Mouse (Mus musculus): ENCODE data around the gene Kif14. TPM values are rescaled to one million over a fixed set of nuclear protein-coding genes. Genes with fewer than 3 reads are reported as not detected.
"Not testable (repeated sequence)": the region's sequence is repeated elsewhere in the genome, so short reads cannot be mapped to it uniquely, and the experiment has no call there.

Kif14 gene
- polyA plus RNA-seq, 2 experiments, result 5.1 to 6.2 TPM

- no peaks in the 10 kb centered on the region for H3K27me3 ChIP-seq (ENCODE audit: control insufficient read depth, insufficient read depth, low read length)
- ATAC-seq (ENCODE audit: low FRiP score, low read depth) (no peak), DNase-seq (ENCODE audit: low spot score) (peak; percentile 14)
- TF ChIP-seq POLR2A (IDR thresholded peaks at IDR 0.05; ENCODE audit: borderline replicate concordance, extremely low read depth, insufficient read depth, insufficient read length), result no peak
- peaks cover 6% of the 10 kb centered on the region; the same call in 1 of the 2 replicates for H3K4me1 ChIP-seq (ENCODE audit: control insufficient read depth, insufficient read depth, low read length)
- H3K9ac ChIP-seq (ENCODE audit: low read depth, low read length, severe bottlenecking), result no peak overlapping the region
- no peaks in the 10 kb centered on the region for H3K9me3 ChIP-seq (ENCODE audit: control insufficient read depth, low read length)
- H3K4me3 ChIP-seq (replicated peaks; ENCODE audit: low read length), result no peak overlapping the region
- H3K36me3 ChIP-seq (ENCODE audit: control insufficient read depth, insufficient read depth, low read length), result peaks cover 45% of the 10 kb centered on the region
- no peak overlapping the region for H3K4me2 ChIP-seq (replicated peaks; ENCODE audit: low read depth, low read length, severe bottlenecking)
- 18% methylated on average over 6 of the region's 6 CpGs for WGBS
- no peak overlapping the region for H3K27ac ChIP-seq (replicated peaks; ENCODE audit: low read depth, low read length)
Measured at GRCm38 (mm10) chr1:136470471-136470870, 4.3 kb downstream of the Kif14 start.

GRCm38 (mm10) chr1:136491681-136492080 lies 25.5 kb downstream of the Kif14 start:
- no peaks in the 10 kb centered on the region for H3K4me1 ChIP-seq (ENCODE audit: control insufficient read depth, insufficient read depth, low read length)
- H3K4me3 ChIP-seq (replicated peaks; ENCODE audit: low read length), result no peak overlapping the region
- peaks cover 53% of the 10 kb centered on the region for H3K36me3 ChIP-seq (ENCODE audit: control insufficient read depth, insufficient read depth, low read length)
- WGBS, result 67% methylated on average over 5 of the region's 5 CpGs
- ATAC-seq (ENCODE audit: low FRiP score, low read depth) (no peak), DNase-seq (ENCODE audit: low spot score) (no peak)
- no peak overlapping the region for H3K27ac ChIP-seq (replicated peaks; ENCODE audit: low read depth, low read length)
- H3K9me3 ChIP-seq (ENCODE audit: control insufficient read depth, low read length), result no peaks in the 10 kb centered on the region
- TF ChIP-seq POLR2A (IDR thresholded peaks at IDR 0.05; ENCODE audit: borderline replicate concordance, extremely low read depth, insufficient read depth, insufficient read length), result no peak
- no peak overlapping the region for H3K4me2 ChIP-seq (replicated peaks; ENCODE audit: low read depth, low read length, severe bottlenecking)
- no peaks in the 10 kb centered on the region for H3K27me3 ChIP-seq (ENCODE audit: control insufficient read depth, insufficient read depth, low read length)
- H3K9ac ChIP-seq (ENCODE audit: low read depth, low read length, severe bottlenecking), result no peak overlapping the region

- 57% methylated on average over 2 of the region's 2 CpGs for WGBS
- Histone ChIP-seq H3K36me3 (ENCODE audit: control insufficient read depth, insufficient read depth, low read length) (peaks cover 52% of the 10 kb centered on the region), H3K4me1 (ENCODE audit: control insufficient read depth, insufficient read depth, low read length) (no peaks in the 10 kb centered on the region), H3K27ac (replicated peaks; ENCODE audit: low read depth, low read length) (no peak overlapping the region), H3K4me2 (replicated peaks; ENCODE audit: low read depth, low read length, severe bottlenecking) (no peak overlapping the region), H3K4me3 (replicated peaks; ENCODE audit: low read length) (no peak overlapping the region), H3K9ac (ENCODE audit: low read depth, low read length, severe bottlenecking) (no peak overlapping the region), H3K9me3 (ENCODE audit: control insufficient read depth, low read length) (no peaks in the 10 kb centered on the region), H3K27me3 (ENCODE audit: control insufficient read depth, insufficient read depth, low read length) (no peaks in the 10 kb centered on the region)
- TF ChIP-seq POLR2A (IDR thresholded peaks at IDR 0.05; ENCODE audit: borderline replicate concordance, extremely low read depth, insufficient read depth, insufficient read length), result no peak
- ATAC-seq (ENCODE audit: low FRiP score, low read depth) (no peak), DNase-seq (ENCODE audit: low spot score) (no peak)
Measured at GRCm38 (mm10) chr1:136492232-136492631, 26.1 kb downstream of the Kif14 start.

- no peaks in the 10 kb centered on the region for H3K9me3 ChIP-seq (ENCODE audit: control insufficient read depth, low read length)
- no peak for ATAC-seq (ENCODE audit: low FRiP score, low read depth)
- H3K4me3 ChIP-seq (replicated peaks; ENCODE audit: low read length), result no peak overlapping the region
- WGBS, result 87% methylated on average over 13 of the region's 13 CpGs
- no peak for DNase-seq (ENCODE audit: low spot score)
- no peaks in the 10 kb centered on the region for H3K27me3 ChIP-seq (ENCODE audit: control insufficient read depth, insufficient read depth, low read length)
- H3K4me2 ChIP-seq (replicated peaks; ENCODE audit: low read depth, low read length, severe bottlenecking), result no peak overlapping the region
- no peak overlapping the region for H3K27ac ChIP-seq (replicated peaks; ENCODE audit: low read depth, low read length)
- TF ChIP-seq POLR2A (IDR thresholded peaks at IDR 0.05; ENCODE audit: borderline replicate concordance, extremely low read depth, insufficient read depth, insufficient read length), result no peak
- no peak overlapping the region for H3K9ac ChIP-seq (ENCODE audit: low read depth, low read length, severe bottlenecking)
- H3K4me1 ChIP-seq (ENCODE audit: control insufficient read depth, insufficient read depth, low read length), result no peaks in the 10 kb centered on the region
- H3K36me3 ChIP-seq (ENCODE audit: control insufficient read depth, insufficient read depth, low read length), result peaks cover 38% of the 10 kb centered on the region
Measured at GRCm38 (mm10) chr1:136499317-136499716, 33.2 kb downstream of the Kif14 start.

- peaks cover 21% of the 10 kb centered on the region for H3K36me3 ChIP-seq (ENCODE audit: control insufficient read depth, insufficient read depth, low read length)
- no peaks in the 10 kb centered on the region for H3K9me3 ChIP-seq (ENCODE audit: control insufficient read depth, low read length)
Measured at GRCm38 (mm10) chr1:136502936-136503335, 36.8 kb downstream of the Kif14 start.

GRCm38 (mm10) chr1:136506255-136506654 lies 40.1 kb downstream of the Kif14 start:
- 82% methylated on average over 10 of the region's 10 CpGs for WGBS
- not testable (repeated sequence) for H3K27me3 ChIP-seq (ENCODE audit: control insufficient read depth, insufficient read depth, low read length); H3K27ac ChIP-seq (replicated peaks; ENCODE audit: low read depth, low read length); H3K9me3 ChIP-seq (ENCODE audit: control insufficient read depth, low read length); H3K4me2 ChIP-seq (replicated peaks; ENCODE audit: low read depth, low read length, severe bottlenecking); ATAC-seq (ENCODE audit: low FRiP score, low read depth); H3K4me3 ChIP-seq (replicated peaks; ENCODE audit: low read length); DNase-seq (ENCODE audit: low spot score); H3K9ac ChIP-seq (ENCODE audit: low read depth, low read length, severe bottlenecking); H3K4me1 ChIP-seq (ENCODE audit: control insufficient read depth, insufficient read depth, low read length)
- peaks cover 18% of the 10 kb centered on the region for H3K36me3 ChIP-seq (ENCODE audit: control insufficient read depth, insufficient read depth, low read length)

More at GRCm38 (mm10) chr1:136502936-136503335, 36.8 kb downstream of the Kif14 start:
- no peaks in the 10 kb centered on the region for H3K4me1 ChIP-seq (ENCODE audit: control insufficient read depth, insufficient read depth, low read length)
- H3K27ac ChIP-seq (replicated peaks; ENCODE audit: low read depth, low read length), result no peak overlapping the region
- no peak overlapping the region for H3K9ac ChIP-seq (ENCODE audit: low read depth, low read length, severe bottlenecking)
- WGBS, result 96% methylated on average over 8 of the region's 8 CpGs
- ATAC-seq (ENCODE audit: low FRiP score, low read depth) (no peak), DNase-seq (ENCODE audit: low spot score) (no peak)
- H3K4me2 ChIP-seq (replicated peaks; ENCODE audit: low read depth, low read length, severe bottlenecking), result no peak overlapping the region
- H3K4me3 ChIP-seq (replicated peaks; ENCODE audit: low read length), result no peak overlapping the region
- no peak for TF ChIP-seq POLR2A (IDR thresholded peaks at IDR 0.05; ENCODE audit: borderline replicate concordance, extremely low read depth, insufficient read depth, insufficient read length)
- H3K27me3 ChIP-seq (ENCODE audit: control insufficient read depth, insufficient read depth, low read length), result no peaks in the 10 kb centered on the region
